ENCODE assay signal across 17 mouse cellular contexts in the genomic region with DNA sequence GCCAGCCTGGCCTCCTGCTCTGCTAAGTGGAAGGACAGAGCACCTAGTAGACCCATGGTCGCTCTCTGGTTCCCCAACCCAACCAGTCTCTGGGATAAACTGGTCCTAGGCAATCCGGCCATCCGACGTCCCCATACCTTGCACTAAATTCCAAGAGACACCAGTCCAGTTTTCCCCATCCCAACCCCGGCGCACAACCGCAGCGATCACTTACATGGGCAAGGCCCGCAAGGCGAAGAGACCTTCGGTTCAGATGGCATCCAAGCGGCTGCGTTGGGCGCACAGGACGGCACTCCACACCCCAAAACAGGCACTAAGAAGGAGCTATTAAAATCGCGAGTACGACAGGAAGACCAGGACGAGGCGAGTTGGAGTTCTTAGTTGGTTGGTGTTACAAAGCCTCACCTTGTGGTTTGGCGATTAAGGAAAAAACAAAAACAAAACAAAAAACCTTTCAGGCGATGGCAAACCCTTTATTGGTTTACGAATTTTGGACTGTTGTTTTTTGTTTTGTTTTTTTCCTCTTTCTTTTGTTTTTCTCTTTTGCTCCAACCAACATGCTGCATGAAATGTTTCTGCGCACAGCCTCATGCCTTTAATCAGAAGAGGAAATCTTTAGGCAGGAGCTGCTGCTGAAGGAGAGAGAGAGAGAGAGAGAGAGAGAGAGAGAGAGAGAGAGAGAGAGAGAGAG. TPM values are rescaled to one million over a fixed set of nuclear protein-coding genes. Genes with fewer than 3 reads are reported as not detected.
A peak's percentile ranks its signal among the peaks of the same experiment; 100 is the strongest.
DNase-seq lines count a peak whose midpoint lies in the region; ATAC-seq lines count a peak whose summit lies in the region.
"Had no signal": no experiment of that assay in that cellular context is flagged by ENCODE, and none has a peak within 500 bp of the region (broad histone marks: within the 10 kb centered on the region; RNA-seq: fewer than 3 reads in every experiment).

No protein-coding gene starts in this region.

- peaks cover 95% of the 10 kb centered on the region for H3K27me3 ChIP-seq in forebrain, embryonic 12.5 days
- peaks cover 87% of the 10 kb centered on the region for H3K27me3 ChIP-seq in midbrain, embryonic 15.5 days (replicated peaks)
- H3K27me3 ChIP-seq: Patski had no signal

- no peaks in the 10 kb centered on the region for H3K36me3 ChIP-seq in forebrain, embryonic 12.5 days (replicated peaks)
- H3K36me3 ChIP-seq in midbrain, embryonic 15.5 days (replicated peaks) = no peaks in the 10 kb centered on the region

- no peaks in the 10 kb centered on the region for H3K9me3 ChIP-seq in forebrain, embryonic 12.5 days
- no peaks in the 10 kb centered on the region for H3K9me3 ChIP-seq in midbrain, embryonic 15.5 days

- peak overlapping the region; percentile 92 for H3K27ac ChIP-seq in forebrain, embryonic 12.5 days
- H3K27ac ChIP-seq in midbrain, embryonic 15.5 days = no peak overlapping the region
- H3K27ac ChIP-seq: liver, embryonic 14.5 days had no signal

- H3K4me1 ChIP-seq in forebrain, embryonic 12.5 days = peaks cover 32% of the 10 kb centered on the region
- peaks cover 18% of the 10 kb centered on the region for H3K4me1 ChIP-seq in midbrain, embryonic 15.5 days

- WGBS in forebrain, embryonic 12.5 days = 2% methylated on average over 24 of the region's 24 CpGs
- WGBS in midbrain, embryonic 15.5 days = 3% methylated on average over 24 of the region's 24 CpGs

- H3K4me3 ChIP-seq in forebrain, embryonic 12.5 days (replicated peaks) = peak overlapping the region; percentile 49
- peak overlapping the region; percentile 0; the same call in 1 of the 2 replicates for H3K4me3 ChIP-seq in midbrain, embryonic 15.5 days
- H3K4me3 ChIP-seq: erythroblast, embryonic 14.5 days had no signal

- DNase-seq in kidney, adult 18-20 months = peak; percentile 25
- DNase-seq in kidney, postnatal 36 days = no peak
- peak; percentile 49 for DNase-seq in embryo, embryonic 10.5 days (ENCODE audit: low spot score)
- DNase-seq in left cerebral cortex, postnatal 10 days (ENCODE audit: extremely low spot score in 1 of 2, low spot score in 2 of 2) = no peak
- DNase-seq in left cerebral cortex, postnatal 4 days = no peak
- DNase-seq: adrenal gland, postnatal 10 days; cerebellum, adult 18-20 months; kidney, adult 11 months had no signal

- H3K9ac ChIP-seq in forebrain, embryonic 12.5 days = peak overlapping the region; percentile 30
- no peak overlapping the region for H3K9ac ChIP-seq in midbrain, embryonic 15.5 days
- H3K9ac ChIP-seq: liver, embryonic 14.5 days had no signal

- intact Hi-C loops in left cerebral cortex, postnatal 10 days (cut with DNase I) = no loop called here
- intact Hi-C loops in left cerebral cortex, postnatal 4 days (cut with DNase I) = loop anchor here (10.0 kb wide), 1 partner anchor 273 kb away; no protein-coding TSS in a partner anchor

- ATAC-seq in forebrain, embryonic 12.5 days (ENCODE audit: low FRiP score) = no peak
- no peak for ATAC-seq in midbrain, embryonic 15.5 days (replicated peaks)
- no peak for ATAC-seq in frontal cortex, adult (ENCODE audit: low TSS enrichment)
- ATAC-seq: Patski had no signal

- peak overlapping the region; percentile 61 for H3K4me2 ChIP-seq in forebrain, embryonic 12.5 days
- 0 out of 2 replicates have a peak overlapping the region, but pooled peaks have one; percentile 3 for H3K4me2 ChIP-seq in midbrain, embryonic 15.5 days

RNA-seq across cellular contexts. Expression of a gene that starts 0.4 kb away (rescaled TPM):
- polyA plus RNA-seq in forebrain, embryonic 12.5 days (2016; fragmentation: Nextera tagmentation; extraction: Ambion mirVana) = 207 and 300 TPM in 2 replicates
- 44.3 and 55.9 TPM in 2 replicates for polyA plus RNA-seq in midbrain, embryonic 15.5 days (2015; fragmentation: Nextera tagmentation; extraction: Ambion mirVana)
- 10 to 100 TPM; 22.7 to 28.3 TPM for total RNA-seq in left cerebral cortex, postnatal 10 days (2021)
- total RNA-seq in left cerebral cortex, postnatal 4 days (2021) = 10 to 100 TPM; 52.3 to 63.1 TPM
- total RNA-seq: megakaryocyte progenitor cell, adult 5-6 weeks had no signal

RNA-seq across cellular contexts. Expression of a gene that starts 19.1 kb away (rescaled TPM):
- polyA plus RNA-seq in forebrain, embryonic 12.5 days (2016; fragmentation: Nextera tagmentation; extraction: Ambion mirVana) = 85.9 and 133 TPM in 2 replicates
- polyA plus RNA-seq in midbrain, embryonic 15.5 days (2015; fragmentation: Nextera tagmentation; extraction: Ambion mirVana) = 8.0 and 10.7 TPM in 2 replicates
- total RNA-seq in left cerebral cortex, postnatal 10 days (2021) = 1 to 10 TPM; 8.2 to 8.7 TPM
- total RNA-seq in left cerebral cortex, postnatal 4 days (2021) = 10 to 100 TPM; 20.6 to 22.4 TPM
- total RNA-seq: heart, postnatal 25 days; megakaryocyte progenitor cell, adult 5-6 weeks had no signal
- polyA plus RNA-seq: spleen, adult 2 months had no signal

Comparison
In these comparisons a context has a peak if more than half of its experiments do, and no peak if none do; other contexts are left out.
1. DNase-seq: peak in kidney, adult 18-20 months (single experiment) and embryo, embryonic 10.5 days (single experiment); none in kidney, postnatal 36 days (0 of 2), left cerebral cortex, postnatal 10 days (0 of 2) and left cerebral cortex, postnatal 4 days (single experiment).